Comparison of ENCODE assay signal across 28 mouse cellular contexts in the genomic region with DNA sequence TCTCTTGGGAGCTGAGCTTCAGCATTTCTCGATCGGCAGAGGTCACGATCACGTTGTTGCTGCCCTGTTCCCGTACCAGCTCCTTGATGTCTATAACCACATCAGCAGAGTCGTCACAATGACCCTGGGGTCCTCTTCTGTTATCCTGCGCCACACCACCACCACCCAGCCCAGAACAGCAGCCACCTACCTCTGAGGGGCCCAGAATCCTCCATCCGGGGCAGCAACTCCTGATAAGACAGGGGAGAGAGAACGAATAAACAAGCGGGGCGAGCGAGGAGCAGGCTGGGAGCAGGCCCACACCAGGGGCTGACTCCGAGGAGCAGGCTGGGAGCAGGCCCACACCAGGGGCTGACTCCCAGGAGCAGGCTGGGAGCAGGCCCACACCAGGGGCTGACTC. TPM values are rescaled to one million over a fixed set of nuclear protein-coding genes. Genes with fewer than 3 reads are reported as not detected.
A peak's percentile ranks its signal among the peaks of the same experiment; 100 is the strongest.
DNase-seq lines count a peak whose midpoint lies in the region; ATAC-seq and TF ChIP-seq lines count a peak whose summit lies in the region.
"Had no signal": no experiment of that assay in that cellular context is flagged by ENCODE, and none has a peak within 500 bp of the region (broad histone marks: within the 10 kb centered on the region; RNA-seq: fewer than 3 reads in every experiment).

No protein-coding gene starts in this region.

- H3K36me3 ChIP-seq in forebrain, embryonic 10.5 days (replicated peaks): peaks cover 72% of the 10 kb centered on the region
- H3K36me3 ChIP-seq in forebrain, embryonic 15.5 days: peaks cover 46% of the 10 kb centered on the region
- peaks cover 44% of the 10 kb centered on the region for H3K36me3 ChIP-seq in liver, postnatal 0 days (replicated peaks; ENCODE audit: insufficient read depth, low read length)
- peaks cover 66% of the 10 kb centered on the region for H3K36me3 ChIP-seq in liver, embryonic 13.5 days
- H3K36me3 ChIP-seq in liver, embryonic 16.5 days (ENCODE audit: control insufficient read depth, insufficient read depth): peaks cover 36% of the 10 kb centered on the region
- H3K36me3 ChIP-seq in stomach, postnatal 0 days (ENCODE audit: control insufficient read depth, insufficient read depth, low read length): peaks cover 24% of the 10 kb centered on the region

- no peaks in the 10 kb centered on the region for H3K27me3 ChIP-seq in forebrain, embryonic 10.5 days (ENCODE audit: poor library complexity, severe bottlenecking)
- H3K27me3 ChIP-seq in forebrain, embryonic 15.5 days: no peaks in the 10 kb centered on the region
- H3K27me3 ChIP-seq in liver, postnatal 0 days (ENCODE audit: insufficient read depth, low read length): no peaks in the 10 kb centered on the region
- H3K27me3 ChIP-seq in liver, embryonic 13.5 days: no peaks in the 10 kb centered on the region
- H3K27me3 ChIP-seq in liver, embryonic 16.5 days (ENCODE audit: control insufficient read depth, insufficient read depth, low read depth, low read length): no peaks in the 10 kb centered on the region
- H3K27me3 ChIP-seq in stomach, postnatal 0 days (ENCODE audit: control insufficient read depth, insufficient read depth, low read length): no peaks in the 10 kb centered on the region
- H3K27me3 ChIP-seq: CH12.LX; embryonic facial prominence, embryonic 13.5 days; forebrain, embryonic 12.5 days; hindbrain, embryonic 13.5 days; Patski had no signal

- WGBS in forebrain, embryonic 10.5 days: 91% methylated on average over 13 of the region's 13 CpGs
- 93% methylated on average over 13 of the region's 13 CpGs for WGBS in forebrain, embryonic 15.5 days
- 61% methylated on average over 13 of the region's 13 CpGs for WGBS in liver, postnatal 0 days (ENCODE audit: insufficient replicate concordance)
- WGBS in liver, embryonic 13.5 days (ENCODE audit: insufficient replicate concordance): 49% methylated on average over 13 of the region's 13 CpGs
- 39% methylated on average over 13 of the region's 13 CpGs for WGBS in liver, embryonic 16.5 days (ENCODE audit: insufficient replicate concordance)
- 81% methylated on average over 13 of the region's 13 CpGs for WGBS in stomach, postnatal 0 days

- no peak overlapping the region for H3K27ac ChIP-seq in forebrain, embryonic 10.5 days
- no peak overlapping the region for H3K27ac ChIP-seq in forebrain, embryonic 15.5 days (replicated peaks)
- H3K27ac ChIP-seq in liver, postnatal 0 days (ENCODE audit: low read depth): no peak overlapping the region
- H3K27ac ChIP-seq in liver, embryonic 13.5 days: peak overlapping the region; percentile 93
- peak overlapping the region; percentile 61 for H3K27ac ChIP-seq in liver, embryonic 16.5 days (ENCODE audit: low read length)
- H3K27ac ChIP-seq in stomach, postnatal 0 days (replicated peaks): no peak overlapping the region
- H3K27ac ChIP-seq: embryonic facial prominence, embryonic 13.5 days; forebrain, embryonic 12.5 days; heart, adult 2 months; hindbrain, embryonic 10.5 days; hindbrain, embryonic 13.5 days had no signal

- H3K4me1 ChIP-seq in forebrain, embryonic 10.5 days: peaks cover 36% of the 10 kb centered on the region
- H3K4me1 ChIP-seq in forebrain, embryonic 15.5 days: peaks cover 34% of the 10 kb centered on the region
- peaks cover 22% of the 10 kb centered on the region for H3K4me1 ChIP-seq in liver, postnatal 0 days (ENCODE audit: insufficient read depth)
- peaks cover 50% of the 10 kb centered on the region for H3K4me1 ChIP-seq in liver, embryonic 13.5 days (replicated peaks)
- peaks cover 41% of the 10 kb centered on the region for H3K4me1 ChIP-seq in liver, embryonic 16.5 days (ENCODE audit: control insufficient read depth, low read depth, low read length)
- H3K4me1 ChIP-seq in stomach, postnatal 0 days (replicated peaks; ENCODE audit: control insufficient read depth, insufficient read depth): no peaks in the 10 kb centered on the region; the same call in none of the 2 replicates

- no peaks in the 10 kb centered on the region for H3K9me3 ChIP-seq in forebrain, embryonic 10.5 days
- no peaks in the 10 kb centered on the region for H3K9me3 ChIP-seq in forebrain, embryonic 15.5 days
- H3K9me3 ChIP-seq in liver, postnatal 0 days (ENCODE audit: low read length): no peaks in the 10 kb centered on the region
- H3K9me3 ChIP-seq in liver, embryonic 13.5 days (replicated peaks): no peaks in the 10 kb centered on the region
- no peaks in the 10 kb centered on the region for H3K9me3 ChIP-seq in liver, embryonic 16.5 days (replicated peaks; ENCODE audit: control insufficient read depth, low read length)
- no peaks in the 10 kb centered on the region for H3K9me3 ChIP-seq in stomach, postnatal 0 days (ENCODE audit: control insufficient read depth, low read length)
- H3K9me3 ChIP-seq: embryonic facial prominence, embryonic 13.5 days; forebrain, embryonic 12.5 days; G1E; heart, embryonic 10.5 days; hindbrain, embryonic 10.5 days; hindbrain, embryonic 13.5 days had no signal

- no peak for TF ChIP-seq CTCF in liver, postnatal 0 days (IDR thresholded peaks at IDR 0.05; ENCODE audit: low read depth)
- no peak for TF ChIP-seq CTCF in stomach, postnatal 0 days (IDR thresholded peaks at IDR 0.05; ENCODE audit: low read depth)

- ATAC-seq in forebrain, embryonic 15.5 days (replicated peaks): no peak
- no peak for ATAC-seq in liver, postnatal 0 days
- peak; percentile 14 for ATAC-seq in liver, embryonic 13.5 days (ENCODE audit: low read depth)
- no peak for ATAC-seq in liver, embryonic 16.5 days (ENCODE audit: low read depth)
- ATAC-seq in stomach, postnatal 0 days (ENCODE audit: low FRiP score, low TSS enrichment): no peak
- ATAC-seq: forebrain, embryonic 16.5 days; hindbrain, embryonic 16.5 days; Patski had no signal

- H3K4me3 ChIP-seq in forebrain, embryonic 10.5 days: 0 out of 2 replicates have a peak overlapping the region, but pooled peaks have one; percentile 1
- no peak overlapping the region for H3K4me3 ChIP-seq in forebrain, embryonic 15.5 days
- no peak overlapping the region for H3K4me3 ChIP-seq in liver, postnatal 0 days (ENCODE audit: low read depth, low read length)
- peak overlapping the region; percentile 79 for H3K4me3 ChIP-seq in liver, embryonic 13.5 days (replicated peaks)
- H3K4me3 ChIP-seq in liver, embryonic 16.5 days (ENCODE audit: low read depth, low read length): peak overlapping the region; percentile 27
- H3K4me3 ChIP-seq in stomach, postnatal 0 days (ENCODE audit: low read depth, low read length): no peak overlapping the region
- H3K4me3 ChIP-seq: embryonic facial prominence, embryonic 13.5 days; heart, adult 2 months had no signal

- no peak overlapping the region for H3K4me2 ChIP-seq in forebrain, embryonic 15.5 days (replicated peaks)
- H3K4me2 ChIP-seq in liver, postnatal 0 days (ENCODE audit: low read depth, low read length): no peak overlapping the region
- peak overlapping the region; percentile 99 for H3K4me2 ChIP-seq in liver, embryonic 13.5 days
- H3K4me2 ChIP-seq in liver, embryonic 16.5 days (ENCODE audit: low read depth, low read length): peak overlapping the region; percentile 52
- H3K4me2 ChIP-seq in stomach, postnatal 0 days (replicated peaks; ENCODE audit: low read depth): no peak overlapping the region

- TF ChIP-seq EP300 in liver, postnatal 0 days (IDR thresholded peaks at IDR 0.05; ENCODE audit: low read depth): no peak
- TF ChIP-seq EP300 in stomach, postnatal 0 days (optimal IDR thresholded peaks at IDR 0.05): no peak

- no peak for DNase-seq in forebrain, embryonic 10.5 days (ENCODE audit: extremely low spot score, low spot score)
- peak; percentile 72 for DNase-seq in liver
- DNase-seq in liver, postnatal 0 days: no peak
- DNase-seq in liver, embryonic 13.5 days: peak; percentile 52
- no peak for DNase-seq in stomach, postnatal 0 days (ENCODE audit: low spot score)
- no peak for DNase-seq in kidney, postnatal 4 days
- DNase-seq: adrenal gland, postnatal 10 days; adrenal gland, postnatal 36 days; B cell, adult 2 months; cerebellum, adult 18-20 months; cerebellum, adult 9-10 months; cerebellum, postnatal 14 days; gastrocnemius, postnatal 10 days; gastrocnemius, postnatal 36 days; heart, adult 2 months; heart, postnatal 36 days had no signal

- H3K9ac ChIP-seq in forebrain, embryonic 15.5 days (replicated peaks): no peak overlapping the region
- H3K9ac ChIP-seq in liver, postnatal 0 days (replicated peaks): no peak overlapping the region
- peak overlapping the region; percentile 94 for H3K9ac ChIP-seq in liver, embryonic 13.5 days
- H3K9ac ChIP-seq in liver, embryonic 16.5 days (ENCODE audit: low read depth, low read length): peak overlapping the region; percentile 51
- H3K9ac ChIP-seq in stomach, postnatal 0 days (ENCODE audit: low read length): no peak overlapping the region
- H3K9ac ChIP-seq: forebrain, embryonic 12.5 days had no signal

RNA-seq across cellular contexts. Expression of gene Map3k11, which starts 2.1 kb away (rescaled TPM):
- 26.3 and 30.1 TPM in 2 replicates for polyA plus RNA-seq in forebrain, embryonic 10.5 days (2016; fragmentation: Nextera tagmentation; extraction: Ambion mirVana)
- 12.2 and 13.0 TPM in 2 replicates for polyA plus RNA-seq in forebrain, embryonic 15.5 days (2015; fragmentation: Nextera tagmentation; extraction: Ambion mirVana)
- polyA plus RNA-seq in liver, postnatal 0 days (2015; fragmentation: Nextera tagmentation; extraction: Ambion mirVana): 10.4 and 12.5 TPM in 2 replicates
- polyA plus RNA-seq in liver, embryonic 13.5 days (2015; fragmentation: Nextera tagmentation; extraction: Ambion mirVana): 13.8 and 15.9 TPM in 2 replicates
- polyA plus RNA-seq in liver, embryonic 16.5 days (2015; fragmentation: Nextera tagmentation; extraction: Ambion mirVana): 12.9 and 15.2 TPM in 2 replicates
- 14.0 and 16.5 TPM in 2 replicates for polyA plus RNA-seq in stomach, postnatal 0 days (2015; fragmentation: Nextera tagmentation; extraction: Ambion mirVana)

RNA-seq across cellular contexts. Expression of gene Pcnx3, which starts 2.3 kb away (rescaled TPM):
- polyA plus RNA-seq in forebrain, embryonic 10.5 days (2016; fragmentation: Nextera tagmentation; extraction: Ambion mirVana): 26.8 and 27.1 TPM in 2 replicates
- 27.6 and 29.1 TPM in 2 replicates for polyA plus RNA-seq in forebrain, embryonic 15.5 days (2015; fragmentation: Nextera tagmentation; extraction: Ambion mirVana)
- 5.2 and 5.6 TPM in 2 replicates for polyA plus RNA-seq in liver, postnatal 0 days (2015; fragmentation: Nextera tagmentation; extraction: Ambion mirVana)
- polyA plus RNA-seq in liver, embryonic 13.5 days (2015; fragmentation: Nextera tagmentation; extraction: Ambion mirVana): 9.1 and 10.1 TPM in 2 replicates
- polyA plus RNA-seq in liver, embryonic 16.5 days (2015; fragmentation: Nextera tagmentation; extraction: Ambion mirVana): 8.2 and 9.7 TPM in 2 replicates
- polyA plus RNA-seq in stomach, postnatal 0 days (2015; fragmentation: Nextera tagmentation; extraction: Ambion mirVana): 6.5 and 7.9 TPM in 2 replicates

RNA-seq across cellular contexts. Expression of gene Kcnk7, which starts 17.7 kb away (rescaled TPM):
- polyA plus RNA-seq in forebrain, embryonic 10.5 days (2016; fragmentation: Nextera tagmentation; extraction: Ambion mirVana): 0.19 TPM in 1 of 2 replicates, not detected in the other
- polyA plus RNA-seq in forebrain, embryonic 15.5 days (2015; fragmentation: Nextera tagmentation; extraction: Ambion mirVana): 0.33 TPM in 1 of 2 replicates, not detected in the other
- polyA plus RNA-seq in liver, postnatal 0 days (2015; fragmentation: Nextera tagmentation; extraction: Ambion mirVana): 0.17 and 0.18 TPM in 2 replicates
- polyA plus RNA-seq in liver, embryonic 13.5 days (2015; fragmentation: Nextera tagmentation; extraction: Ambion mirVana): 0.21 and 0.46 TPM in 2 replicates
- 0.14 TPM in 2 replicates for polyA plus RNA-seq in liver, embryonic 16.5 days (2015; fragmentation: Nextera tagmentation; extraction: Ambion mirVana)
- polyA plus RNA-seq in stomach, postnatal 0 days (2015; fragmentation: Nextera tagmentation; extraction: Ambion mirVana): 8.4 and 9.5 TPM in 2 replicates
- polyA plus RNA-seq: heart, adult 2 months; heart, embryonic 10.5 days; hindbrain, embryonic 16.5 days had no signal

RNA-seq across cellular contexts. Expression of gene Sipa1, which starts 22.9 kb away (rescaled TPM):
- 20.9 and 21.1 TPM in 2 replicates for polyA plus RNA-seq in forebrain, embryonic 10.5 days (2016; fragmentation: Nextera tagmentation; extraction: Ambion mirVana)
- polyA plus RNA-seq in forebrain, embryonic 15.5 days (2015; fragmentation: Nextera tagmentation; extraction: Ambion mirVana): 14.1 and 15.5 TPM in 2 replicates
- 14.1 and 15.3 TPM in 2 replicates for polyA plus RNA-seq in liver, postnatal 0 days (2015; fragmentation: Nextera tagmentation; extraction: Ambion mirVana)
- polyA plus RNA-seq in liver, embryonic 13.5 days (2015; fragmentation: Nextera tagmentation; extraction: Ambion mirVana): 23.3 and 24.6 TPM in 2 replicates
- polyA plus RNA-seq in liver, embryonic 16.5 days (2015; fragmentation: Nextera tagmentation; extraction: Ambion mirVana): 19.7 and 22.3 TPM in 2 replicates
- 8.0 and 11.5 TPM in 2 replicates for polyA plus RNA-seq in stomach, postnatal 0 days (2015; fragmentation: Nextera tagmentation; extraction: Ambion mirVana)

RNA-seq across cellular contexts. Expression of gene Ehbp1l1, which starts 39.7 kb away (rescaled TPM):
- 6.6 and 8.4 TPM in 2 replicates for polyA plus RNA-seq in forebrain, embryonic 10.5 days (2016; fragmentation: Nextera tagmentation; extraction: Ambion mirVana)
- polyA plus RNA-seq in forebrain, embryonic 15.5 days (2015; fragmentation: Nextera tagmentation; extraction: Ambion mirVana): 11.1 and 13.3 TPM in 2 replicates
- polyA plus RNA-seq in liver, postnatal 0 days (2015; fragmentation: Nextera tagmentation; extraction: Ambion mirVana): 38.5 and 42.5 TPM in 2 replicates
- 105 and 111 TPM in 2 replicates for polyA plus RNA-seq in liver, embryonic 13.5 days (2015; fragmentation: Nextera tagmentation; extraction: Ambion mirVana)
- 104 and 105 TPM in 2 replicates for polyA plus RNA-seq in liver, embryonic 16.5 days (2015; fragmentation: Nextera tagmentation; extraction: Ambion mirVana)
- polyA plus RNA-seq in stomach, postnatal 0 days (2015; fragmentation: Nextera tagmentation; extraction: Ambion mirVana): 28.0 and 29.5 TPM in 2 replicates

Comparison
In these comparisons a context has a peak if more than half of its experiments do, and no peak if none do; other contexts are left out.
1. DNase-seq: peak in liver (single experiment) and liver, embryonic 13.5 days (single experiment); none in forebrain, embryonic 10.5 days (single experiment), liver, postnatal 0 days (single experiment), stomach, postnatal 0 days (single experiment) and kidney, postnatal 4 days (0 of 2).
2. H3K27ac ChIP-seq: peak in liver, embryonic 13.5 days (single experiment) and liver, embryonic 16.5 days (single experiment); none in forebrain, embryonic 10.5 days (single experiment), forebrain, embryonic 15.5 days (single experiment), liver, postnatal 0 days (single experiment) and stomach, postnatal 0 days (single experiment).
3. H3K4me3 ChIP-seq: peak in forebrain, embryonic 10.5 days (single experiment), liver, embryonic 13.5 days (single experiment) and liver, embryonic 16.5 days (single experiment); none in forebrain, embryonic 15.5 days (single experiment), liver, postnatal 0 days (single experiment) and stomach, postnatal 0 days (single experiment).
4. H3K4me2 ChIP-seq: peak in liver, embryonic 13.5 days (single experiment) and liver, embryonic 16.5 days (single experiment); none in forebrain, embryonic 15.5 days (single experiment), liver, postnatal 0 days (single experiment) and stomach, postnatal 0 days (single experiment).
5. H3K9ac ChIP-seq: peak in liver, embryonic 13.5 days (single experiment) and liver, embryonic 16.5 days (single experiment); none in forebrain, embryonic 15.5 days (single experiment), liver, postnatal 0 days (single experiment) and stomach, postnatal 0 days (single experiment).